ENCODE assay signal across 9 mouse cellular contexts in the genomic region with DNA sequence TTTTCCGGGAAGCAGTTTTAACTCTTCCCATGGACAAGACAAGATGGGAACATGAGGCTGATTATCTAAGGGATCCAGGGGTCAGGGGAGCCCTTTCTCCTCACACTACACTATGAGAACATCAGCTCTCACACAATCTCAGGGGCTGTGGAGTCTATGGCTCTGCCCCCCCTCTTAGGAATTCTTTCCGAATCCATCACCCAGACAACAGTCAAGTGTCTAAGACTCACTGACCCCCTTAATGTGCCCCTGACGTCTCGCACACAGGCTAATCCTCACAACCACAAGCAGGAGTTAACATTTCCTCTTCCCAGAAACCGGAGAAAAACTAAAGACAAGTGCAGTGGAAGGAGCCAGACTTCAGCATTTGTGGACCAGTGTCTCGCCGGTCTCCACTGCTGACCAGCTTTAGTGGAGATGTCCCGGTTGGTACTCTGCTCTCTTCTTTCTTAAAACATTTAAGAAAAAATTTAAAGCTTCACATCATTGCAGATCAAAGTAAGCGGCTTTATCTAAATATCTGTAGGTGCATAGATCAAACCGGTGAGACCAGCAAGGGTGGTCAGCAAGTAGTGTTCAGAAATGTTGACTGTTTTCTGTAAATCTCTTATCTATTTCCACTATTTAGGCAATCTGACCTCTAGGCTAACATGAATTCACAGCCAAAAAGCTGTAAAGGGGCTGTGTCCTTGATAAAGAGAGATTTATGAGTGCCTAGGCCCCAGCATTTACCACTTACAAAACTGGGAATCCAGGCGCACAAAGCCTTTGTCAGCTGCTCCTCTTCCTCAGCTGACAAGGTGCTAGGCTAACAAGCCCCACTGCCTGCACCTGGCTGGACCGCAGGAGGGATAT. TPM values are rescaled to one million over a fixed set of nuclear protein-coding genes. Genes with fewer than 3 reads are reported as not detected.
DNase-seq lines count a peak whose midpoint lies in the region; ATAC-seq lines count a peak whose summit lies in the region.
"Had no signal": no experiment of that assay in that cellular context is flagged by ENCODE, and none has a peak within 500 bp of the region (broad histone marks: within the 10 kb centered on the region; RNA-seq: fewer than 3 reads in every experiment).

No protein-coding gene starts in this region.

- peaks cover 23% of the 10 kb centered on the region for H3K4me1 ChIP-seq in kidney, embryonic 16.5 days (ENCODE audit: insufficient read depth, low read length)
- peaks cover 22% of the 10 kb centered on the region for H3K4me1 ChIP-seq in hindbrain, embryonic 16.5 days (ENCODE audit: control insufficient read depth, insufficient read depth, low read depth, low read length)
- H3K4me1 ChIP-seq in midbrain, embryonic 16.5 days (ENCODE audit: control insufficient read depth, insufficient read depth, low read length): peaks cover 16% of the 10 kb centered on the region

- peak overlapping the region; percentile 58; the same call in 1 of the 2 replicates for H3K9ac ChIP-seq in kidney, embryonic 16.5 days (replicated peaks; ENCODE audit: low read length)
- H3K9ac ChIP-seq in hindbrain, embryonic 16.5 days (ENCODE audit: low read depth, low read length): peak overlapping the region; percentile 68
- peak overlapping the region; percentile 75 for H3K9ac ChIP-seq in midbrain, embryonic 16.5 days (ENCODE audit: low read depth, low read length)

- DNase-seq in kidney, postnatal 4 days: no peak
- peak; percentile 30 for DNase-seq in embryo, embryonic 9.5 days (ENCODE audit: extremely low spot score)
- DNase-seq in adrenal gland, postnatal 4 days (ENCODE audit: low spot score in 2 of 2): no peak
- DNase-seq in urinary bladder, postnatal 25 days (ENCODE audit: low spot score): no peak
- DNase-seq in gastrocnemius, postnatal 4 days (ENCODE audit: low spot score in 2 of 2): no peak

- peak overlapping the region; percentile 39 for H3K4me3 ChIP-seq in kidney, embryonic 16.5 days (ENCODE audit: low read length)
- peak overlapping the region; percentile 50 for H3K4me3 ChIP-seq in hindbrain, embryonic 16.5 days (ENCODE audit: low read length)
- H3K4me3 ChIP-seq in midbrain, embryonic 16.5 days (ENCODE audit: low read depth, low read length): peak overlapping the region; percentile 69

- H3K27me3 ChIP-seq in kidney, embryonic 16.5 days (ENCODE audit: insufficient read depth, low read length): peaks cover 17% of the 10 kb centered on the region
- no peaks in the 10 kb centered on the region for H3K27me3 ChIP-seq in hindbrain, embryonic 16.5 days (replicated peaks; ENCODE audit: control insufficient read depth, insufficient read depth, low read length)
- no peaks in the 10 kb centered on the region for H3K27me3 ChIP-seq in midbrain, embryonic 16.5 days (ENCODE audit: control insufficient read depth, insufficient read depth, low read depth, low read length)

- H3K27ac ChIP-seq in kidney, embryonic 16.5 days (ENCODE audit: low read length): no peak overlapping the region
- H3K27ac ChIP-seq in hindbrain, embryonic 16.5 days (ENCODE audit: low read depth, low read length): peak overlapping the region; percentile 74
- peak overlapping the region; percentile 79 for H3K27ac ChIP-seq in midbrain, embryonic 16.5 days (ENCODE audit: low read length)

- peak overlapping the region; percentile 100 for H3K4me2 ChIP-seq in kidney, embryonic 16.5 days (replicated peaks; ENCODE audit: low read depth, low read length)
- peak overlapping the region; percentile 96 for H3K4me2 ChIP-seq in hindbrain, embryonic 16.5 days (ENCODE audit: low read length)
- H3K4me2 ChIP-seq in midbrain, embryonic 16.5 days (ENCODE audit: low read length): peak overlapping the region; percentile 90

- 63% methylated on average over 12 of the region's 12 CpGs for WGBS in kidney, embryonic 16.5 days
- WGBS in hindbrain, embryonic 16.5 days: 25% methylated on average over 12 of the region's 12 CpGs
- WGBS in midbrain, embryonic 16.5 days: 25% methylated on average over 12 of the region's 12 CpGs

- no peaks in the 10 kb centered on the region for H3K36me3 ChIP-seq in kidney, embryonic 16.5 days (ENCODE audit: insufficient read depth, low read length)
- peaks cover 6% of the 10 kb centered on the region for H3K36me3 ChIP-seq in hindbrain, embryonic 16.5 days (ENCODE audit: control insufficient read depth, insufficient read depth, low read length)
- peaks cover 4% of the 10 kb centered on the region; the same call in 1 of the 2 replicates for H3K36me3 ChIP-seq in midbrain, embryonic 16.5 days (ENCODE audit: control insufficient read depth, insufficient read depth, low read length)

- ATAC-seq in kidney, embryonic 16.5 days (ENCODE audit: low FRiP score, low TSS enrichment): no peak
- no peak for ATAC-seq in hindbrain, embryonic 16.5 days
- no peak for ATAC-seq in midbrain, embryonic 16.5 days

- H3K9me3 ChIP-seq in kidney, embryonic 16.5 days (ENCODE audit: low read length): no peaks in the 10 kb centered on the region
- no peaks in the 10 kb centered on the region for H3K9me3 ChIP-seq in hindbrain, embryonic 16.5 days (ENCODE audit: control insufficient read depth, low read length)
- H3K9me3 ChIP-seq in midbrain, embryonic 16.5 days (replicated peaks; ENCODE audit: control insufficient read depth, low read length, poor library complexity, severe bottlenecking): no peaks in the 10 kb centered on the region

RNA-seq across cellular contexts. Expression of a gene that starts 37.5 kb away (rescaled TPM):
- polyA plus RNA-seq in kidney, embryonic 16.5 days (2015; fragmentation: Nextera tagmentation; extraction: Ambion mirVana): 64.0 and 67.9 TPM in 2 replicates
- 58.8 and 60.1 TPM in 2 replicates for polyA plus RNA-seq in hindbrain, embryonic 16.5 days (2015; fragmentation: Nextera tagmentation; extraction: Ambion mirVana)
- 47.0 and 54.3 TPM in 2 replicates for polyA plus RNA-seq in midbrain, embryonic 16.5 days (2015; fragmentation: Nextera tagmentation; extraction: Ambion mirVana)
- 100 to 1,000 TPM; 117 to 122 TPM for total RNA-seq in adrenal gland, postnatal 4 days (2021)
- 100 to 1,000 TPM; 148 to 161 TPM for total RNA-seq in gastrocnemius, postnatal 4 days (2021)

RNA-seq across cellular contexts. Expression of a gene that starts 42.2 kb away (rescaled TPM):
- polyA plus RNA-seq in kidney, embryonic 16.5 days (2015; fragmentation: Nextera tagmentation; extraction: Ambion mirVana): 7.7 and 8.6 TPM in 2 replicates
- 31.6 and 33.7 TPM in 2 replicates for polyA plus RNA-seq in hindbrain, embryonic 16.5 days (2015; fragmentation: Nextera tagmentation; extraction: Ambion mirVana)
- polyA plus RNA-seq in midbrain, embryonic 16.5 days (2015; fragmentation: Nextera tagmentation; extraction: Ambion mirVana): 37.8 and 41.0 TPM in 2 replicates
- total RNA-seq in adrenal gland, postnatal 4 days (2021): 10 to 100 TPM; 16.0 to 19.7 TPM
- 10 to 100 TPM; 12.6 to 14.8 TPM for total RNA-seq in gastrocnemius, postnatal 4 days (2021)
- total RNA-seq: MEL had no signal

RNA-seq across cellular contexts. Expression of a gene that starts 49.3 kb away (rescaled TPM):
- 12.4 and 13.3 TPM in 2 replicates for polyA plus RNA-seq in kidney, embryonic 16.5 days (2015; fragmentation: Nextera tagmentation; extraction: Ambion mirVana)
- polyA plus RNA-seq in hindbrain, embryonic 16.5 days (2015; fragmentation: Nextera tagmentation; extraction: Ambion mirVana): 2.1 and 2.5 TPM in 2 replicates
- polyA plus RNA-seq in midbrain, embryonic 16.5 days (2015; fragmentation: Nextera tagmentation; extraction: Ambion mirVana): 1.2 and 2.5 TPM in 2 replicates
- 10 to 100 TPM; 11.2 to 11.4 TPM for total RNA-seq in adrenal gland, postnatal 4 days (2021)
- 1 to 10 TPM; 2.1 to 2.2 TPM for total RNA-seq in gastrocnemius, postnatal 4 days (2021)
- total RNA-seq: MEL had no signal

RNA-seq across cellular contexts. Expression of a gene that starts 54.0 kb away (rescaled TPM):
- 54.3 and 57.4 TPM in 2 replicates for polyA plus RNA-seq in kidney, embryonic 16.5 days (2015; fragmentation: Nextera tagmentation; extraction: Ambion mirVana)
- 16.3 and 20.9 TPM in 2 replicates for polyA plus RNA-seq in hindbrain, embryonic 16.5 days (2015; fragmentation: Nextera tagmentation; extraction: Ambion mirVana)
- 8.1 and 9.1 TPM in 2 replicates for polyA plus RNA-seq in midbrain, embryonic 16.5 days (2015; fragmentation: Nextera tagmentation; extraction: Ambion mirVana)
- total RNA-seq in adrenal gland, postnatal 4 days (2021): 10 to 100 TPM; 47.8 to 84.1 TPM
- 100 to 1,000 TPM; 649 to 722 TPM for total RNA-seq in gastrocnemius, postnatal 4 days (2021)
- total RNA-seq: MEL had no signal

RNA-seq across cellular contexts. Expression of a gene that starts 55.1 kb away (rescaled TPM):
- 5.2 and 6.0 TPM in 2 replicates for polyA plus RNA-seq in kidney, embryonic 16.5 days (2015; fragmentation: Nextera tagmentation; extraction: Ambion mirVana)
- 1.1 and 5.2 TPM in 2 replicates for polyA plus RNA-seq in hindbrain, embryonic 16.5 days (2015; fragmentation: Nextera tagmentation; extraction: Ambion mirVana)
- 0.84 and 0.91 TPM in 2 replicates for polyA plus RNA-seq in midbrain, embryonic 16.5 days (2015; fragmentation: Nextera tagmentation; extraction: Ambion mirVana)
- total RNA-seq in adrenal gland, postnatal 4 days (2021): 1 to 10 TPM; 4.8 to 7.6 TPM
- 100 to 1,000 TPM; 135 to 140 TPM for total RNA-seq in gastrocnemius, postnatal 4 days (2021)
- total RNA-seq: MEL had no signal
